Mouse (Mus musculus) spleen, adult 2 months (tissue): ENCODE data around the gene Plekhh2. TPM values are rescaled to one million over a fixed set of nuclear protein-coding genes. Genes with fewer than 3 reads are reported as not detected.

Source experiments
- DNase-seq, 2 experiments: peaks; one replicate each; pipeline versions ENCODE4 v3.0.0 to v3.0.0-alpha.2; 2012 to 2021; ENCODE audit warnings: low spot score in 2 of 2, low read depth in 1 of 2
- H3K27ac ChIP-seq: fragments of 200-500 bp; 2 replicates; pipeline ENCODE4 v1.5.1; 2012; ENCODE audit warnings: low read length, inconsistent platforms; ENCODE audit not compliant: insufficient read depth
- H3K27me3 ChIP-seq: fragments of 200-500 bp; 2 replicates; pipeline ENCODE4 v1.6.1; 2012; ENCODE audit warnings: mild to moderate bottlenecking, moderate library complexity, low read length, inconsistent platforms; ENCODE audit not compliant: control insufficient read depth, insufficient read depth
- H3K36me3 ChIP-seq: fragments of 200-500 bp; 2 replicates; pipeline ENCODE4 v1.6.1; 2012; ENCODE audit warnings: mild to moderate bottlenecking, low read length, inconsistent platforms; ENCODE audit not compliant: control insufficient read depth, insufficient read depth
- H3K4me1 ChIP-seq: fragments of 200-500 bp; 2 replicates; pipeline ENCODE4 v1.6.1; 2011; ENCODE audit warnings: inconsistent platforms; ENCODE audit not compliant: control insufficient read depth, insufficient read depth, insufficient read length
- H3K4me3 ChIP-seq: fragments of 200-500 bp; 2 replicates; pipeline ENCODE4 v1.5.1; 2011; ENCODE audit warnings: mild to moderate bottlenecking, inconsistent platforms; ENCODE audit not compliant: insufficient read depth, insufficient read length; ENCODE audit errors: extremely low read depth
- CTCF ChIP-seq: fragments of 200-500 bp; IDR thresholded peaks from 2 replicates; pipeline ENCODE4 v1.5.1; 2011; ENCODE audit warnings: mild to moderate bottlenecking, inconsistent platforms; ENCODE audit not compliant: insufficient read depth, insufficient read length, insufficient replicate concordance; ENCODE audit errors: extremely low read depth
- POLR2A ChIP-seq: fragments of 200-500 bp; IDR thresholded peaks from 2 replicates; pipeline ENCODE4 v1.6.1; 2011; ENCODE audit warnings: low read depth, low read length, inconsistent platforms
- WGBS: fragments of 180-500 bp; shearing (Covaris S2); methylation state at CpG from one replicate; pipeline ENCODE4 v1.1.7; 2018; 5-methylcytosine and 5-hydroxymethylcytosine counted together
- polyA plus RNA-seq: library from polyadenylated mRNA; depleted of rRNA; stranded (reverse); fragments of >200 nt; gene quantifications from 2 replicates; pipeline ENCODE4 v1.2.3, GENCODE M21; 2012

The Plekhh2 gene
- polyA plus RNA-seq, 1 experiment = 1.6 TPM

DNA sequence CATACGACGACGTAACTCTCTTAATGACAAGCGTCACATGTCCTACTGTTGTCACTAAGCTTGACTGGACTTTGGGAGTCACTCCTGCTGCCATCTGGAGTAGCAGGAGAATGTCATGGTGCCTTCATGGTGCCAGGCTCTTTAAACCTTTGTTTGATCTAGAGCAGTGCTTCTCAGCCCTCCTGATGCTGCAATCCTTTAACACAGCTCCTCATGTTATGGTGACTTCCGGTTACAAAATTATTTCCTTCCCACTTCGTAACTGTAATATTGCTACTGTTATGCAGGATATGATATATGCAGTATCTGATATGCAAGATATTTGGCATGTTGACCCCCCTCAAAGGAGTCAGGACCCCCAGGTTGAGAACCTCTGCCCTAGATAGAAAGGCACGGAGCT is 107.4 kb downstream of the Plekhh2 start:
- TF ChIP-seq POLR2A = no peak
- no peak for TF ChIP-seq CTCF
- Histone ChIP-seq H3K27ac (no peak overlapping the region), H3K27me3 (no peaks in the 10 kb centered on the region), H3K4me1 (no peaks in the 10 kb centered on the region; the same call in 1 of the 2 replicates), H3K36me3 (no peaks in the 10 kb centered on the region), H3K4me3 (no peak overlapping the region)
- WGBS = 76% methylated on average over 7 of the region's 7 CpGs
- DNase-seq = no peak

DNA sequence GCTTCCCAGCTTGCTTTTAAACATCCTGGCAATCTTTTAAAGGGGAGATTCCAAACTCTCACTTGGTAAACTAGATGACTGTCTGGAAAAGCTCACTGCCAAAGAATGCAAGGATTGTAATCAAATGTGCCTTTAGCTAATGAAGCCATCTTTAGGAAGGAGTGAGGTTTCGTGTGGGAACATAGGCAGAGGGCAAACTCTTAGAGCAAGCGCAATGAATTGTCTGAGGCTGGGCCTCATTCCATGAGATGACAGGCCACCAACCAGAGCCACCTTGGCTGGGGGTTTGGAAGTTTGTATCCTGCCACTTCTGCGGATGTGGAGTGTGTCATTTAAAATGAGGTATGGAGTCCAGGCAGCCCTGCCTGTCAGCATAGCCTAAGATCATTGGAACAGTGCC is 108.4 kb downstream of the Plekhh2 start:
- WGBS = 91% methylated on average over 3 of the region's 3 CpGs
- Histone ChIP-seq H3K4me1 (no peaks in the 10 kb centered on the region; the same call in 1 of the 2 replicates), H3K36me3 (no peaks in the 10 kb centered on the region), H3K27me3 (no peaks in the 10 kb centered on the region), H3K27ac (0 out of 2 replicates have a peak overlapping the region, but pooled peaks have one; percentile 21), H3K4me3 (no peak overlapping the region; the same call in 1 of the 2 replicates)
- TF ChIP-seq CTCF (no peak), POLR2A (no peak)
- DNase-seq = no peak

- TF ChIP-seq POLR2A (no peak), CTCF (no peak)
- 71% methylated on average over 6 of the region's 6 CpGs for WGBS
- Histone ChIP-seq H3K27ac (no peak overlapping the region), H3K27me3 (no peaks in the 10 kb centered on the region), H3K36me3 (no peaks in the 10 kb centered on the region), H3K4me3 (no peak overlapping the region), H3K4me1 (no peaks in the 10 kb centered on the region; the same call in 1 of the 2 replicates)
- DNase-seq = no peak
These were observed 108.9 kb downstream of the Plekhh2 start for GRCm38 (mm10) chr17:84620610-84621009.

DNA sequence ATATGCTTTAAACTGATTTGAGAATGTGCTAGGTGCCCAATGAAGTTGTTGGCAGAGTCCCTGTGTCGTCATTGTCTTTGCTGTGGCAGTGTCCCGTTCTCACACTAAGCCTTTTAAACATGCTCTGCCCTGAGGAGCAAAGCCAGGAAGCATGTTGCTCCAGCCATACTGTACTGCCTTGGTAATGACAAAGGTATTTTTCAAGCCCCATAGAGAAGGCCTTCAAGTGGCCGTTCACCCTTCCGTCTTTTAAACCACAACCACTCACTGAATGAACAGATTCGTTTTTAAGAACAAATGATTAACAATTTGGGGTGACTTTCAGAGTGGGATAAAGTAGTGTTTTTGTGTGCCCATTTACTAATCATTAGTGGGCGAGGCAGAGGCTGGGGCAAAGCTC is 109.5 kb downstream of the Plekhh2 start:
- Histone ChIP-seq H3K36me3 (no peaks in the 10 kb centered on the region), H3K4me3 (no peak overlapping the region), H3K4me1 (no peaks in the 10 kb centered on the region; the same call in 1 of the 2 replicates), H3K27ac (no peak overlapping the region), H3K27me3 (no peaks in the 10 kb centered on the region)
- 79% methylated on average over 6 of the region's 6 CpGs for WGBS
- DNase-seq = no peak
- TF ChIP-seq CTCF (no peak), POLR2A (no peak)

DNA sequence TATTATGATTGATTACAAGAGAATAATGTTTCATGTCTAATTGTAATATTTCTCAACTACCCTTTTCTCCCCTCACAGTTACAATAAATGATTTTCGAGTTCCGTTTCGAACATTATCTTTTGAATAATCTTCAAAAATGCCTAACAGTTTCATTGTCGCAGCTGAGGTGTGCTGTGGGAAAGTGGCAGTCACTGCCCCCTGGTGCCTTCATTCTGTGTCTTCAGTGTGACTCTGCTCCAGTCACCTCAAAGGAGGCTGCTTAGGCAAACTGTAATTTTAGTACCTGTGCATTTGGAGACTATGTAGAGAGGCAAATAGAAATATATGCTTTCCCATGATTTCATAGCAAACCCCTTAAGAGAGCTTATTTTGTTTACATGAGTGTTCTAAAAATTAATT is 110.3 kb downstream of the Plekhh2 start:
- H3K4me3 ChIP-seq = no peak overlapping the region
- no peak for DNase-seq
- H3K27me3 ChIP-seq = no peaks in the 10 kb centered on the region
- H3K36me3 ChIP-seq = no peaks in the 10 kb centered on the region
- 55% methylated on average over 4 of the region's 4 CpGs for WGBS
- TF ChIP-seq CTCF = no peak
- H3K27ac ChIP-seq = no peak overlapping the region
- no peaks in the 10 kb centered on the region; the same call in 1 of the 2 replicates for H3K4me1 ChIP-seq

GRCm38 (mm10) chr17:84622873-84623272 is 111.2 kb downstream of the Plekhh2 start:
- no peak overlapping the region for H3K27ac ChIP-seq
- TF ChIP-seq CTCF (no peak), POLR2A (no peak)
- no peak for DNase-seq
- H3K27me3 ChIP-seq = no peaks in the 10 kb centered on the region
- H3K36me3 ChIP-seq = no peaks in the 10 kb centered on the region
- H3K4me1 ChIP-seq = no peaks in the 10 kb centered on the region; the same call in 1 of the 2 replicates
- no peak overlapping the region for H3K4me3 ChIP-seq
- WGBS = 78% methylated on average over 2 of the region's 2 CpGs

DNA sequence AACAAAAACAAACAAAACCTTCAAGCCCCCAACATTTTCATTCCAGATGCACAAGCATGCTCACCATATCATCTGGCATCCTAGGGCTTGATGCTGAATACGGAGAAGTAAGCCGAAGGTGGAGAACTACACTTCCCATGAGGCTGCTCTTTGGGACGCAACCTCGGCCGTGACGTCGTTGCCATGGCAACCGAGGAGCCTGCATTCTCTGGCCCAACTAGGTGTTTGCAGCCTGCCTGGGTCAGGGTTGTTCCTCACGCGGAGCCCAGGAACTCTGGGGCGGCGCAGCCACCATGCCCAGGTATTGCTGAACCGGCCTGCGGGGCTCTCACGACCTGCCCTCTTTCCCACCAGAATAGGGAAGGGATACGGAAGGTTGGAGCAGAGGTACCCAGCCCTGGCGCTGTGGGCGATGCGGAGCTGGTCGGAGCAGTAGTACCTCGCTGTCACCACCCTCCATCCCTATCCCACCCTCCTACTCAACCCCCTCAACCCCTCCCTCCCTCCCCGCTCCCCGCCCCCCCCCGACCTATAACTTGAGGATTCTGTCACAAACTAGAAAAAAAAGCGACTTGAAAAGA is 114.7 kb downstream of the Plekhh2 start, which contains the start of gene Dync2li1:
Gene Dync2li1 (plus strand): TSS at position 221 of the 581 bp plus-strand sequence.
- TF ChIP-seq POLR2A = no peak
- TF ChIP-seq CTCF = no peak
- DNase-seq = peak; percentile 71 to 78
- WGBS = 6% methylated on average over 25 of the region's 25 CpGs
- Histone ChIP-seq H3K27me3 (no peaks in the 10 kb centered on the region), H3K36me3 (no peaks in the 10 kb centered on the region), H3K27ac (no peak within 1 kb of the TSS), H3K4me1 (no peaks in the 10 kb centered on the region), H3K4me3 (peak within 1 kb of the TSS; percentile 48)
